Mouse (Mus musculus) forebrain, embryonic 14.5 days (tissue): ENCODE results near the gene Pdxk. TPM values are rescaled to one million over a fixed set of nuclear protein-coding genes. Genes with fewer than 3 reads are reported as not detected.

Experiments
- ATAC-seq: fragments of 200-750 bp; cut with Nextera tagmentation; 2 replicates; pipeline ENCODE4 v1.8.0; 2017; ENCODE audit warnings: mild to moderate bottlenecking, moderate library complexity
- DNase-seq: peaks from one replicate; pipeline ENCODE4 v3.0.0-alpha.2; 2015; ENCODE audit warnings: low spot score
- H3K27ac ChIP-seq: fragments of 300-500 bp; sonication (generic); 2 replicates; pipeline ENCODE4 v1.5.1; 2014; ENCODE audit warnings: low read depth, mild to moderate bottlenecking, control low read depth, low read length, moderate library complexity
- H3K27me3 ChIP-seq: fragments of 300-500 bp; sonication (generic); replicated peaks from 2 replicates; pipeline ENCODE4 v1.6.1; 2014; ENCODE audit warnings: low read length, control low read depth, mixed read lengths; ENCODE audit not compliant: control insufficient read depth, insufficient read depth
- H3K36me3 ChIP-seq: fragments of 300-500 bp; sonication (generic); 2 replicates; pipeline ENCODE4 v1.6.1; 2014; ENCODE audit warnings: low read length, control low read depth; ENCODE audit not compliant: control insufficient read depth, insufficient read depth
- H3K4me1 ChIP-seq: fragments of 300-500 bp; sonication (generic); 2 replicates; pipeline ENCODE4 v1.6.1; 2014; ENCODE audit warnings: antibody characterized with exemption, low read length, control low read depth; ENCODE audit not compliant: control insufficient read depth, insufficient read depth
- H3K4me2 ChIP-seq: fragments of 300-500 bp; sonication (generic); 2 replicates; pipeline ENCODE4 v1.6.1; 2014; ENCODE audit warnings: mild to moderate bottlenecking, control low read depth, low read length
- H3K4me3 ChIP-seq: fragments of 300-500 bp; sonication (generic); 2 replicates; pipeline ENCODE4 v1.5.1; 2014; ENCODE audit warnings: low read depth, low read length, control low read depth
- H3K9ac ChIP-seq: fragments of 300-500 bp; sonication (generic); 2 replicates; pipeline ENCODE4 v1.6.1; 2014; ENCODE audit warnings: mild to moderate bottlenecking, low read length, control low read depth, moderate library complexity
- H3K9me3 ChIP-seq: fragments of 300-500 bp; sonication (generic); replicated peaks from 2 replicates; pipeline ENCODE4 v1.6.1; 2016; ENCODE audit warnings: low read length, control low read depth, mixed read lengths; ENCODE audit not compliant: control insufficient read depth
- WGBS: fragments of 180-500 bp; shearing (Covaris S2); extraction: QIAGEN DNeasy Blood & Tissue Kit; methylation state at CpG from one replicate; pipeline ENCODE4 v1.1.7; 2014; 5-methylcytosine and 5-hydroxymethylcytosine counted together
- polyA plus RNA-seq: library from polyadenylated mRNA; unstranded; fragments of >200 nt; fragmentation: Nextera tagmentation; extraction: Ambion mirVana; gene quantifications from 2 replicates; pipeline ENCODE4 v1.2.1, GENCODE M21; 2014

The Pdxk gene
- polyA plus RNA-seq, 1 experiment from 2014 or later: 8.1 TPM

DNA sequence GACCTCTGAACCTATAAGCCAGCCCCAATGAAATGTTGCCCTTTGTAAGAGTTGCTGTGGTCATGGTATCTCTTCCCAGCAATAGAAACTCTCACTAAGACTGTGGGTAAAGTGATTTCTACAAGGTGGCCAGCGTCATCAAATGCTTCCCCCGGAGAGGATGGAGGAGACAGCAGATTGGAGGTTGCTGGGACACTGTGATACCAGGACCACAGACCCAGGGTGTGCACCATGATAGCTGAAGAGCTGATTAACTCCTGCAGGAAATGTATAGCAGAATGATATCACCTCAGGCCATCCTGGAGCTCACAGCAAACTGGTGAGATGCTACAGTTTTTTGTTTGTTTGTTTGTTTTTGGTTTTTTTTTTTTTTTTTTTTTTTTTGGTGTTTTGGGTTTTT lies 35.0 kb downstream of the Pdxk start:
- no peaks in the 10 kb centered on the region for H3K9me3 ChIP-seq
- no peak overlapping the region for H3K4me3 ChIP-seq
- H3K27ac ChIP-seq: no peak overlapping the region
- H3K4me1 ChIP-seq: peaks cover 6% of the 10 kb centered on the region
- no peak for DNase-seq
- 84% methylated on average over 2 of the region's 2 CpGs for WGBS
- H3K36me3 ChIP-seq: peaks cover 16% of the 10 kb centered on the region
- H3K9ac ChIP-seq: no peak overlapping the region
- H3K27me3 ChIP-seq: no peaks in the 10 kb centered on the region
- no peak overlapping the region for H3K4me2 ChIP-seq
- ATAC-seq: no peak

DNA sequence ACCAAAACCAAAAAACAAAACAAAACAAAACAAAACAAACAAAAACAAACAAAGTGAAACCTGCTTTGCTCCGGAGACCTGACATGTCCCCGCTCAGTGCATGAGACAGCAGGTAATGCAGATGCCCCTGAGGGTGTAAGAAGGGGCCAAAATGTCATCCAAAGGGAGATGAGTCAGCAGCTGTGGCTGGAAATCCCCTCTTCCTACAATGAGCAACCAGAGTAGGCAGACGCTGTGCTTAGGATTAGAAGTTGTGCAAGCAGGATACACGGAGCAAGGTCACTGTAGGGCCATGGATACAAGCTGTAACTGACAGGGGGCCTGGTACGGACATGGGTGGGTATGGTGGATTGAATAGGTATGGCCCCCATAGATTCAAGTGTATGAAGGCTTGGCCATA lies 35.6 kb downstream of the Pdxk start:
- DNase-seq: no peak
- peaks cover 6% of the 10 kb centered on the region for H3K4me1 ChIP-seq
- H3K4me2 ChIP-seq: no peak overlapping the region
- H3K27me3 ChIP-seq: no peaks in the 10 kb centered on the region
- peaks cover 16% of the 10 kb centered on the region for H3K36me3 ChIP-seq
- no peak overlapping the region for H3K4me3 ChIP-seq
- no peak overlapping the region for H3K9ac ChIP-seq
- 87% methylated on average over 5 of the region's 5 CpGs for WGBS
- H3K9me3 ChIP-seq: no peaks in the 10 kb centered on the region
- no peak overlapping the region for H3K27ac ChIP-seq
- no peak for ATAC-seq

DNA sequence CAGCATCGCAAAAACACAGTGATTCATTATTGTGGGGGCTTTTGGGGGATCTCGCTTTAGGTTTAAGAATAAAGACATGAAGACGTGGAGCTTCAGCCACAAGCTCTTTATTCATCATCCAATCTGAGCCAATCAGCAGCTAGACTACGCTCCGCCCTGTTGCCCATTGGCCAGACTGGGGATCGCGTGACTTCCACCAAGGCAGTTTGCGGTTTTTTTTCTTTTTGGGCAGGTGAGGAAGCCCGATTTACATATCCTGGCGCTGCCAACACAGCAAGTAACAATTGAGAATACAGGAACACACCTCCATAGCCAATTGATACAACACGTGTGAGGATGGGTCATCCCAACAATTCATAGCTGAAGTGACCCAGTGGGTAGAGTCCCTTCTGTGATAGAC lies 36.7 kb downstream of the Pdxk start:
- H3K4me3 ChIP-seq: no peak overlapping the region
- H3K27me3 ChIP-seq: no peaks in the 10 kb centered on the region
- no peak overlapping the region for H3K9ac ChIP-seq
- peaks cover 16% of the 10 kb centered on the region for H3K36me3 ChIP-seq
- no peak overlapping the region for H3K4me2 ChIP-seq
- H3K27ac ChIP-seq: no peak overlapping the region
- peaks cover 6% of the 10 kb centered on the region for H3K4me1 ChIP-seq
- ATAC-seq (no peak), DNase-seq (no peak)
- no peaks in the 10 kb centered on the region for H3K9me3 ChIP-seq
- WGBS: 91% methylated on average over 11 of the region's 11 CpGs

DNA sequence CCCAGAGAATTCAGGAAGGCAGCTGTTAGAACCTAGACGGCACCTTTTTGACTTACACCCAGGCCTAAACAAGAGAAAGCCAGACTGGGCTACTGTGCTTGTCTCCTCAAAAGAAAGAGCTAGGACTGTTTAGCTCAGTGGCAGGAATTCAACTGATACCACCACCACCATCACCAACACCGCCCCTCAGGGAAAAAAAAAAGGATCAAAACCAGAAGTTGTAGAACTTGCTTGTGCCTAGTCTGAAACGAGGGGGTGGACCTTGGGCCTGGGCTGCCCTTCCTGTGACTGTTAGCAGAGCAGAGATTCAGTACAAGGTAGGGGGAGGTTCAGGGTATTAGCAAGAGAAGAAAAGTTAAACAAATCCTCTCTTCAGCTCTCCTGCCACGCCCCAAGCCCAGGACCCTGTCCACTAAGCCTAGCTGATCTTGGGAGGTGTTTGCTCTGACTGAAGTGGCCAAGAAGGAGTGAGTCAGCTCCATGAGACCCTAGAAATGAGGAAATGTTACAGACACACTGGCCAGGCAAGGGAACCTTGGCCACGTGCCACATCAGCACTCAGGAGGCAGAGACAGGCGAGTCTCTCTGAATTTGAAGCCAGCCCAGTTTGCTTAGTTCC lies 38.5 kb downstream of the Pdxk start:
- 48% methylated on average over 6 of the region's 6 CpGs for WGBS
- H3K9me3 ChIP-seq: no peaks in the 10 kb centered on the region
- peak; percentile 3 for DNase-seq
- peak overlapping the region; percentile 81 for H3K9ac ChIP-seq
- H3K27ac ChIP-seq: no peak overlapping the region
- no peaks in the 10 kb centered on the region for H3K27me3 ChIP-seq
- ATAC-seq: 0 out of 2 replicates have a peak, but pooled peaks have one; percentile 2
- H3K4me1 ChIP-seq: peaks cover 6% of the 10 kb centered on the region
- peak overlapping the region; percentile 68 for H3K4me2 ChIP-seq
- peak overlapping the region; percentile 63 for H3K4me3 ChIP-seq
- H3K36me3 ChIP-seq: peaks cover 16% of the 10 kb centered on the region

DNA sequence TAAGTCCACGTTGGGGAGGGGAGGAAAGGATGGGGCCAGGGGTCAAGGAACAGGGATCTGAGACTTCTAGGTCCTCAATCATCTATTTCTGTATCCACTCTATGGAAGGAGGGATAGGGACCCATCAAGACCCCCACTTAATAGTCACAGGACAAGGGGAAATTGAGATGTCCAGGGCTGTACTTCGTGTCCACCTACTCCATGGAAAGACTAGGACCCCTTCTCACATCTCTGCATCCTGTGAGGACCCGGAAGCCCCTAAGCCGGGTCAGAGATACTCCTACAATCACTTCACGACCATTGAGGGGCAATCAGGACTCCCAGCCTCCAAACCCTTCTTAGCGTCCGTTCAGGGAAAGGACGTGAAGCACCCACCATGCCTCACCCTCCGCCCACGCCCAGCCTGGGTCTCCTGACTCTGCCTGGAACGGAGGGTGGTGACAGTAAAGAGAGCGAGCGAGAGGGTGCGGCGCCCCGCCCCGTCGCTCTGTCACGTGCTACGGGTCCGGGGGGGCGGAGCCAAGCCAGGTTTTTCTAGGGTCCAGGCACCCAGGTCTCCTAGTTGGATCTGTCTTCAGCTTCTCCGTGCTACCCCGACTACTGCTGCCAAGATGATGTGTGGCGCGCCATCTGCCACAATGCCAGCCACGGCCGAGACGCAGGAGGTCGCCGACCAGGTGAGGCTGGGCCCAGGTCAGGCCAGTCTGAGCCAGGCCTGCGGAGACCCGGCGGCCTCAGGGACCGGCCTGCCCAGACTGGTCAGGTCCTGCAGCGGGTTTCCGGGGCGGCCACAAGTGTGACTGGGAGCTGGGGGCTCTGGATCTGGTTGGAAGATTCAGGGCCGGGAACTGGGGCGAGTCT lies 39.4 kb downstream of the Pdxk start, which contains the start of gene Cstb:
Cstb (plus strand) TSS at position 489 of the 861 bp plus-strand sequence.
- H3K4me1 ChIP-seq: peaks cover 6% of the 10 kb centered on the region
- H3K9ac ChIP-seq: peak within 1 kb of the TSS; percentile 81
- H3K27ac ChIP-seq: no peak within 1 kb of the TSS; the same call in 1 of the 2 replicates
- H3K4me2 ChIP-seq: peak within 1 kb of the TSS; percentile 68
- H3K9me3 ChIP-seq: no peaks in the 10 kb centered on the region
- DNase-seq: peak; percentile 87
- peak; percentile 96 for ATAC-seq
- 1% methylated on average over 40 of the region's 40 CpGs for WGBS
- no peaks in the 10 kb centered on the region for H3K27me3 ChIP-seq
- H3K4me3 ChIP-seq: peak within 1 kb of the TSS; percentile 63
- peaks cover 16% of the 10 kb centered on the region for H3K36me3 ChIP-seq

DNA sequence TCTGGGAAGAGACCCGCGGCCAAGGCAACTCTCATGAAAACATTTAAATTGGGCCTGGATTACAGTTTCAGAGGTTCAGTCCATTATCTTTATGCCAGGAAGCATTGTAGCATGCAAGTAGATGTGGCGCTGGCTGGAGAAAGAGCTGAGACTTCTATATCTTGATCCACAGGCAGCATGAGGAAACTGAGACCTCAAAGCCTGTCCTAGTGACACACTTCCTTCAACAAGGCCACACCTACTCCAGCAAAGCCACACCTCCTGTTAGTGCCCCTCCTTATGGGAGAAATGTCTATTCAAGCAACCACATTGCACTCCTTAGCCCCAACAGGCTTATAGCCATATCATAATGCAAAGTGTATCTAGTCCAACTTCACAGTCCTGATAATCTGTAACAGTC lies 42.2 kb downstream of the Pdxk start:
- H3K9me3 ChIP-seq: no peaks in the 10 kb centered on the region
- ATAC-seq (no peak), DNase-seq (no peak)
- H3K36me3 ChIP-seq: peaks cover 5% of the 10 kb centered on the region
- no peaks in the 10 kb centered on the region for H3K27me3 ChIP-seq
- no peak overlapping the region for H3K4me2 ChIP-seq
- H3K4me1 ChIP-seq: peaks cover 6% of the 10 kb centered on the region
- H3K4me3 ChIP-seq: no peak overlapping the region
- WGBS: 91% methylated on average over 3 of the region's 3 CpGs
- no peak overlapping the region for H3K27ac ChIP-seq
- H3K9ac ChIP-seq: no peak overlapping the region

DNA sequence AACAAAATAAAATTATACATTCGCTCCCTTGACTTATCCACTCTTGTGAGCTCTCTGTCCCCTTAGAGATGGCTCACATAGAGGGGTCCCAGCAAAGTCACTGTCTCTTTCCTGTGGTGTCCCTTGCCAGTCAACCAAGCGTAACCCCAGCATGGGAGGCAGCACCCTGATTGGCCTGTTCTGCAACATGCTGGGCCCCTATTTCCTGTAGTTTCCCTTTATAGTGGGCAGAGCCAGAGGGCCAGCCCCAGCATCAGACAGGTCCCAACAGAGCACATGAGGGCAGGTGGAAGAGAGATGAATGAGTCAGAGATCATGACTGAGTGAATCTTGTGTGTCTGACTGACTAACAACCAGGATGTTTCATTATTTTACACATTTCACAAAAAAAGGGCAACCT lies 43.8 kb downstream of the Pdxk start:
- Histone ChIP-seq H3K9me3 (no peaks in the 10 kb centered on the region), H3K4me1 (peaks cover 2% of the 10 kb centered on the region; the same call in 1 of the 2 replicates), H3K27ac (no peak overlapping the region), H3K36me3 (no peaks in the 10 kb centered on the region), H3K4me3 (no peak overlapping the region), H3K4me2 (no peak overlapping the region), H3K9ac (no peak overlapping the region), H3K27me3 (no peaks in the 10 kb centered on the region)
- no peak for DNase-seq
- 86% methylated on average over 2 of the region's 2 CpGs for WGBS
- no peak for ATAC-seq

DNA sequence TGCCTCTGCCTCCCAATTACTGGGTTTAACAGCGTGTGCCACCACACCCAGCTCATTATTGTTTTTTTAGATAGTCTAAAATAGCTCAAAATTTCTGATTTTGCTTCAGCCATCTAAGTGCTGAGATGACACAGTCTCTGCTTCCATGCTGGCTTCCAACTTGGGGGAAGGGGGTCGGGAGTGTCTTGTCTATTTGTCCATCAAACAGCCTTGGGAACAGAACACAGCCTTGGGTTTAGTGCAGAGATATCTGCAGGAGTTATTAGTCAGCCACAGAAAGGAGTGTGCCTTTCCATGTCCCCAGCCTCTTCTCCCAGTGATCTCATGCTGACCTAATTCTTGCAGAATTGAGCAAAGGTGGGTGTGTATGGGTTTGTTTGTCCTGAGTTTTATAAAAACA lies 46.0 kb downstream of the Pdxk start:
- ATAC-seq (no peak), DNase-seq (no peak)
- H3K4me2 ChIP-seq: no peak overlapping the region
- no peaks in the 10 kb centered on the region for H3K27me3 ChIP-seq
- 86% methylated on average over 2 of the region's 2 CpGs for WGBS
- H3K9me3 ChIP-seq: no peaks in the 10 kb centered on the region
- H3K9ac ChIP-seq: no peak overlapping the region
- no peak overlapping the region for H3K27ac ChIP-seq
- no peaks in the 10 kb centered on the region for H3K36me3 ChIP-seq
- H3K4me3 ChIP-seq: no peak overlapping the region
- H3K4me1 ChIP-seq: no peaks in the 10 kb centered on the region

DNA sequence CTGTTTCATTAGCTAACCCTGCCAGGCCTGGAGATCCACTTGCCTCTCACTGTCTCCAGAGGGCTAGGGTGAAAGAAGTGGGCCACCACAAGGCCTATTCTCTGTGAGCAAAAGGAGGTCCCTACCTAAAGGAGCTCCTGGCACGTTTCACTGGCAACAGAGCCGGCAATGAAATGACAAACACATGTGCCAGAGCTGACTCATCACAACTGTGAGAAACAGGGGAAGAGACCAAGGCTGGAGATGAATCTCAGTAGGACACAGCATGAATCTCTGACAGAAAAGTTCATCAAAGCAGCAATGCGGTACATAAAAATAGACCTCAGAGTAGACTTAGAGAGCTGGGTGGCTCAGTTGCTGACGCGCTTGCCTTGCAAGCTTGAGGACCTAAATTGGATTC lies 46.9 kb downstream of the Pdxk start:
- H3K36me3 ChIP-seq: no peaks in the 10 kb centered on the region
- no peak overlapping the region for H3K4me3 ChIP-seq
- no peaks in the 10 kb centered on the region for H3K9me3 ChIP-seq
- 65% methylated on average over 5 of the region's 5 CpGs for WGBS
- DNase-seq: no peak
- H3K4me1 ChIP-seq: no peaks in the 10 kb centered on the region
- H3K9ac ChIP-seq: no peak overlapping the region
- no peak for ATAC-seq
- no peak overlapping the region for H3K27ac ChIP-seq
- no peaks in the 10 kb centered on the region for H3K27me3 ChIP-seq
- no peak overlapping the region for H3K4me2 ChIP-seq
